Mouse (Mus musculus): ENCODE measurements around the gene Ube2o. TPM values are rescaled to one million over a fixed set of nuclear protein-coding genes. Genes with fewer than 3 reads are reported as not detected.

Gene Ube2o
- total and polyA plus RNA-seq, 2 experiments from 2014 or later: 31.3 to 112 TPM

- no peak for TF ChIP-seq CTCF (IDR thresholded peaks at IDR 0.05; ENCODE audit: low read depth)
- Histone ChIP-seq H3K36me3 (ENCODE audit: insufficient read depth, low read length) (no peaks in the 10 kb centered on the region), H3K9me3 (ENCODE audit: low read length) (no peaks in the 10 kb centered on the region), H3K27me3 (ENCODE audit: insufficient read depth, low read length) (peaks cover 34% of the 10 kb centered on the region), H3K9ac (replicated peaks; ENCODE audit: low read length) (peak within 1 kb of the TSS; percentile 40), H3K4me1 (ENCODE audit: insufficient read depth, low read length) (peaks cover 36% of the 10 kb centered on the region), H3K4me2 (ENCODE audit: low read depth, low read length) (peak within 1 kb of the TSS; percentile 86), H3K4me3 (ENCODE audit: low read length) (peak within 1 kb of the TSS; percentile 46), H3K27ac (peak within 1 kb of the TSS; percentile 32; the same call in 1 of the 2 replicates)
- WGBS: 25% methylated on average over 11 of the region's 11 CpGs
- ATAC-seq: no peak
- DNase-seq (ENCODE audit: low spot score): peak; percentile 56
Observed at GRCm38 (mm10) chr11:116530187-116531147, 50.8 kb downstream of the Ube2o start, which contains the start of gene Sphk1. Sphk1 (plus strand) TSS chr11:116530925.

DNA sequence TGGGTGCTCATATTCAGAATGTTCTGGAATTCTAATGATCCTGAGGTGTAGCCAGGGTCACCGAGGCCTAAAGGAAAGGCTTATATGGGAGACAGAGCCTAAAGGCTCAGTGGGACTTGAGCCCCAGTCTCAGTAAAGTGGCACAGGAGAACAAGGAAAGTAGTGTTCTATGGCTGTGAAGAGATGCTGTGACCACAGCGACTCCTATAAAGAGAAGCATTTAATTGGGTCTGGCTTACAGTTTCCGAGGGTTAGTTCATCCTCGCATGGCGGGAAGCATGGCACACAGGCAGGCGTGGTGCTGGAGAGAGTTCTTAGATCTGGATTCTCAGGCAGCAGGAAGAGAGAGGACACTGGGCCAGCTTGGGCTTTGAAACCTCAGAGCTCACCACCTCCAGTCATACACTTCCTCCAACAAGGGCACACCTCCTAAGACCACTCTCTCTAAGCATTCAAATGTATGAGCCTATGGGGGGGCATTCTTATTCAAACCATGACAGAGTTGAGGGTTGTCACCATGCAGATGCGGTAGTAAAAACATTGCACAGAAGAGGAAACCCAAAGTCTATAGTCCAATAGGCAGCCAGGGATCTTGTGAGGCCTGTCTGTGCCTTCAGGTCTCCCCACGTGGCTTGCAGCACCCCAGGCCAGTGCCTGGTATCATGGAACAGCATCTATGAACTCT, 52.5 kb downstream of the Ube2o start:
- Histone ChIP-seq H3K9ac (replicated peaks; ENCODE audit: low read length) (no peak overlapping the region), H3K4me2 (ENCODE audit: low read depth, low read length) (no peak overlapping the region), H3K4me1 (ENCODE audit: insufficient read depth, low read length) (peaks cover 32% of the 10 kb centered on the region), H3K36me3 (ENCODE audit: insufficient read depth, low read length) (no peaks in the 10 kb centered on the region), H3K27ac (no peak overlapping the region), H3K27me3 (ENCODE audit: insufficient read depth, low read length) (peaks cover 30% of the 10 kb centered on the region; the same call in 1 of the 2 replicates), H3K9me3 (ENCODE audit: low read length) (no peaks in the 10 kb centered on the region), H3K4me3 (ENCODE audit: low read length) (no peak overlapping the region)
- ATAC-seq (no peak), DNase-seq (ENCODE audit: low spot score) (no peak)
- no peak for TF ChIP-seq CTCF (IDR thresholded peaks at IDR 0.05; ENCODE audit: low read depth)
- WGBS: 76% methylated on average over 8 of the region's 8 CpGs

- Histone ChIP-seq H3K27me3 (ENCODE audit: insufficient read depth, low read length) (no peaks in the 10 kb centered on the region), H3K4me3 (ENCODE audit: low read length) (no peak overlapping the region), H3K27ac (no peak overlapping the region; the same call in 1 of the 2 replicates), H3K36me3 (ENCODE audit: insufficient read depth, low read length) (no peaks in the 10 kb centered on the region), H3K9me3 (ENCODE audit: low read length) (no peaks in the 10 kb centered on the region), H3K4me1 (ENCODE audit: insufficient read depth, low read length) (peaks cover 5% of the 10 kb centered on the region; the same call in 1 of the 2 replicates), H3K4me2 (ENCODE audit: low read depth, low read length) (no peak overlapping the region), H3K9ac (replicated peaks; ENCODE audit: low read length) (no peak overlapping the region)
- 43% methylated on average over 5 of the region's 5 CpGs for WGBS
- TF ChIP-seq CTCF (IDR thresholded peaks at IDR 0.05; ENCODE audit: low read depth): no peak
- ATAC-seq: peak; percentile 18; the same call in 1 of the 2 replicates
- peak; percentile 23 for DNase-seq (ENCODE audit: low spot score)
Observed at GRCm38 (mm10) chr11:116523699-116524189, 57.5 kb downstream of the Ube2o start.

- ATAC-seq (no peak), DNase-seq (ENCODE audit: low spot score) (no peak)
- Histone ChIP-seq H3K36me3 (ENCODE audit: insufficient read depth, low read length) (no peaks in the 10 kb centered on the region), H3K9me3 (ENCODE audit: low read length) (no peaks in the 10 kb centered on the region), H3K4me2 (ENCODE audit: low read depth, low read length) (no peak overlapping the region), H3K27me3 (ENCODE audit: insufficient read depth, low read length) (no peaks in the 10 kb centered on the region), H3K4me3 (ENCODE audit: low read length) (no peak overlapping the region), H3K4me1 (ENCODE audit: insufficient read depth, low read length) (peaks cover 5% of the 10 kb centered on the region; the same call in 1 of the 2 replicates), H3K27ac (no peak overlapping the region; the same call in 1 of the 2 replicates), H3K9ac (replicated peaks; ENCODE audit: low read length) (no peak overlapping the region)
- no peak for TF ChIP-seq CTCF (IDR thresholded peaks at IDR 0.05; ENCODE audit: low read depth)
- WGBS: 47% methylated on average over 16 of the region's 16 CpGs
Observed at GRCm38 (mm10) chr11:116522886-116523698, 58.2 kb downstream of the Ube2o start.

DNA sequence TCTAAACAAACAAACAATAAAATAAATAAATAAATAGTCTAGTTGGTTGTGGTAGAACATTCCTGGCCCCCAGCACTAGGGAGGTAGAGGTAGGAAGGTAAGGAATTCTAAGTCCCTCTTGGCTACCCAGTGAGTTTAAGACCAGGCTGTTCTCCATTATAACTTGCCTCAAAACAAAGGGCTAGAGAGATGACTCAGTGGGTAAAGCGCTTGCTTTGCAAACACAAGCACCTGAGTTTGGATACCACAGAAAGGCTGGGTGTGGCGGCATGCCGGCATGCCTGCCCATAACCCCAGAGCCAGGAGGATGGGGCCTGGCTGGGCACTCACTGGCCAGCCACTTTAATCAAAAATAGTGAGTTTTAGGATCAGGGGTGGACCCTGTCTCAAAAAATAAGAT, 59.2 kb downstream of the Ube2o start:
- no peak overlapping the region for H3K4me2 ChIP-seq (ENCODE audit: low read depth, low read length)
- H3K4me1 ChIP-seq (ENCODE audit: insufficient read depth, low read length): peaks cover 5% of the 10 kb centered on the region; the same call in 1 of the 2 replicates
- no peak overlapping the region for H3K4me3 ChIP-seq (ENCODE audit: low read length)
- no peak for TF ChIP-seq CTCF (IDR thresholded peaks at IDR 0.05; ENCODE audit: low read depth)
- H3K9me3 ChIP-seq (ENCODE audit: low read length): no peaks in the 10 kb centered on the region
- no peak overlapping the region for H3K27ac ChIP-seq
- H3K27me3 ChIP-seq (ENCODE audit: insufficient read depth, low read length): no peaks in the 10 kb centered on the region
- H3K36me3 ChIP-seq (ENCODE audit: insufficient read depth, low read length): no peaks in the 10 kb centered on the region
- WGBS: 88% methylated on average over 3 of the region's 3 CpGs
- DNase-seq (ENCODE audit: low spot score) (no peak), ATAC-seq (no peak)
- H3K9ac ChIP-seq (replicated peaks; ENCODE audit: low read length): no peak overlapping the region

DNA sequence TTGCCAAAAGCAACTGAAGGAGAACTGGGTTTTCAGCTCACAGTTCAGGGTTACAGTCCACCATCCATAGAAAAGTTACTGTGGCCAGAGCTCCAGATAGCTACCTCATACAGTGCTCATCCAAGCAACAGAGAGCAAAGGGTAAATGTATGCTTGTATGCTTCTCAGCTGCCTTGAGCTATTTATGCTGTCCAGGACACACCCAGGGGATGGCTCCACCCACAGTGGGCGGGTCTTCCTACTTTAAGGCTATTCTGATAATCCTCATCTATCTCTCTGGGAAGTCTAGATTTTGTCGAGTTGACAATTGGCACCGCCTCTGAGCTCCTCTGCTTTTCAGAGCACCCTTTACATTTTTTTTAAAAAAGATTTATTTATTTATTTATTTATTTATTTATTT, 60.1 kb downstream of the Ube2o start:
- Histone ChIP-seq H3K4me2 (ENCODE audit: low read depth, low read length) (no peak overlapping the region), H3K9ac (replicated peaks; ENCODE audit: low read length) (no peak overlapping the region), H3K36me3 (ENCODE audit: insufficient read depth, low read length) (no peaks in the 10 kb centered on the region), H3K4me1 (ENCODE audit: insufficient read depth, low read length) (peaks cover 5% of the 10 kb centered on the region; the same call in 1 of the 2 replicates), H3K4me3 (ENCODE audit: low read length) (no peak overlapping the region), H3K9me3 (ENCODE audit: low read length) (no peaks in the 10 kb centered on the region), H3K27me3 (ENCODE audit: insufficient read depth, low read length) (no peaks in the 10 kb centered on the region), H3K27ac (no peak overlapping the region)
- TF ChIP-seq CTCF (IDR thresholded peaks at IDR 0.05; ENCODE audit: low read depth): no peak
- no peak for ATAC-seq
- whole genome bisulfite sequencing: 77% methylated on average over 3 of the region's 3 CpGs
- no peak for DNase-seq (ENCODE audit: low spot score)
